Mouse (Mus musculus) fibroblast of lung, adult 2 months (primary cell): ENCODE measurements around the gene Nolc1.

Experiments
- DNase-seq: peaks from one replicate; pipeline ENCODE4 v3.0.0-alpha.2; 2011; ENCODE audit warnings: low read depth

The Nolc1 gene

DNA sequence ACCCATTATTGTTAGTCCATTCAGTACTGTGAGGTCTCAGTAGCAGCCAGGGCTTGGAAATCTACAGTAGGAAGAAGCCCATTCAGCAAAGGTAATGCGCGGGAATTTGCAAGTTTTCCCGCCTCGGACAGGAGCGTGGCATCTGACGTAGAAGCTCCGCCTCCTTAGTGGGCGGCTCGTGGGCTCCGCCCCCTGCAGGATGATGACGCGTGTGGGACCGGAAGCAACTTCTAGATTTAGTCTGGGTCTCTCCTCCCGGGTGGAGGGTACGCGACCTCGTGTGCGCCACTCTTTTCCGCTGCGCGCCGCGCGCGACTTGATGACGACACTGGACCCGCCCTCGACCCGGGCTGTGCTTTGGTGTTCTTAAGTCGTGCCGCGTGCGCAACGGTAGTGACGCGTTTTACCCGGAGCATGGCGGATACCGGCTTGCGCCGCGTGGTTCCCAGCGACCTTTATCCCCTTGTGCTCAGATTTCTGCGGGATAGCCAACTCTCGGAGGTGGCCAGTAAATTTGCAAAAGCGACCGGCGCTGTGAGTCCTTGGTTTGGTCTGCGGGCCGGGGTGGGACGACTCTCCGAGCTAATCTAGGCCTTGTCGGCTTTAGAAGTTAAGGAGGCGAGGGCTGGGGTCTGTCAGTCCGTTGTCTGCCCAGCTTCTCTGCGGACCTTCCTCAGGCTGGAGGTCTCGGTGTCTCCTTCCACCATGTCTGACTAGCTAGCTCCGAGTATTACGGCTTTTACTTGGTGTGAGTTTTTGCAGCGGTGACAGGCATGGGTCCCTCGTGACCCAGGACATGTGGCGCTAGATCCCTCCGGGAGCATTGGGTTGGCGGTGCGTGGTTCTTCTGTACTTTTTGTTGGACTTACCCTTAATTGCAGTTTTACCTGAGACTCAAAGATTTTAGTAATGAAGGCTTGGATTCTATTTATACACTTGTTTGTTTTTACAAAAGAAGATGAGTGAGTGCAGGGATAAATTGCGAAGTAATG is at the start of gene Nolc1:
TSS of gene Nolc1 (plus strand) at position 248 of the 992 bp plus-strand sequence.
- peak; percentile 99 for DNase-seq

DNA sequence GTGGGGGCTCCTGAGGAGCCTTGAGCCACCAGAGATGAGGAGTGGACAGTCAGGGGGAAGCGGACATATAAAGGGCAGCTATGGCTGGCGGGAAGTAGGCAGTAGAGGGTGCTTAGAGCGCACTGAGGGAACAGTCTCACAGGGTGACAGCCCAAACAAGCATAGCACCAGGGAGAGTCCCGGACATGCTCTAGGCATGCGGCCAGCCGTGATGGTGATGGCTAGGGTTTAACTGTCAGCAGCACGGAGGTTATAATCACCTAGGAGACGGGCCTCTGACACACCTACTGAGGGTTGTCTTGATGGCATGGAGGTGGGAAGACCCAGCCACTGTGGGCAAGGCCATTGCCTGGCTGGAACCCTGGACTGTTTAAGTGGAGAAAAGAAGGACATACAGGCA is 49.1 kb upstream of the Nolc1 start:
- no peak for DNase-seq

DNA sequence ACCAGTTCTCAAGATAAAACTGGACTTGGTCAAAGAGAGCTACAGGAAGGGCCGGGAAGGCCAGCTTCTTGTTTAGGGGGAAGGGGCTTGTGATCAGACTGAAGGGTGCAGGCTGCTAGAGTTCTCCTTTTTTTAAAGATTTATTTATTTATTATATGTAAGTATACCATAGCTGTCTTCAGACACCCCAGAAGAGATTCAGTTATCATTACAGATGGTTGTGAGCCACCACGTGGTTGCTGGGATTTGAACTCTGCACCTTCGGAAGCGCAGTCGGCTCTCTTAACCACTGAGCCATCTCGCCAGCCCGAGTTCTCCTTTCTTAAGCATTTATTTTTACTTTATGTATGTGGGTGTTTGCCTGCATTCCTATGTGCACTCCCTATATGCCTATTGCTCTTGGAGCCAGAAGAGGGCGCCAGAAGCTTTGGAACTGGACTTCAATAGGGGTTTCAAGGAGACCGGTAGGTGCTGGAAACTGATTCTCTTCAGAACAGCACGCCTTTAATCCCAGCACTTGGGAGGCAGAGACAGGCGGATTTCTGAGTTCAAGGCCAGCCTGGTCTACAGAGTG is 46.8 kb upstream of the Nolc1 start:
- no peak for DNase-seq

DNA sequence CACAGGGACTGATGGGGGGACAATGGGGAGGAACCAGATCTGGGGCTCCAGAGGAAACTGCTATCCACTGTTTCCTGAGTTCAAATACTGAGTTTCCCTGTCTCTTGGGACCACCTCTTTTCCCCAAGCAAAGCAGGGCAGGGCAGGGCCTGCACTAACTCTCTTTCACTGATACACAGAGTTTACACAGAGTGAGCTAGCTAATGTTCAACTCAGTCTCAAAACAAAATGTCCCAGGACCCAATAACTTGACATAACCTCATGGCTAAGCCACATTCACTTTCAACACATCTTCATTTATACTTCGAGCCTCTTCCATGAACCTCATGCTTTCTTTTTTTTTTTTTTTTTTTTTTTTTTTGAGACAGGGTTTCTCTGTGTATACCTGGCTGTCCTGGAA is 46.0 kb upstream of the Nolc1 start:
- no peak for DNase-seq

DNA sequence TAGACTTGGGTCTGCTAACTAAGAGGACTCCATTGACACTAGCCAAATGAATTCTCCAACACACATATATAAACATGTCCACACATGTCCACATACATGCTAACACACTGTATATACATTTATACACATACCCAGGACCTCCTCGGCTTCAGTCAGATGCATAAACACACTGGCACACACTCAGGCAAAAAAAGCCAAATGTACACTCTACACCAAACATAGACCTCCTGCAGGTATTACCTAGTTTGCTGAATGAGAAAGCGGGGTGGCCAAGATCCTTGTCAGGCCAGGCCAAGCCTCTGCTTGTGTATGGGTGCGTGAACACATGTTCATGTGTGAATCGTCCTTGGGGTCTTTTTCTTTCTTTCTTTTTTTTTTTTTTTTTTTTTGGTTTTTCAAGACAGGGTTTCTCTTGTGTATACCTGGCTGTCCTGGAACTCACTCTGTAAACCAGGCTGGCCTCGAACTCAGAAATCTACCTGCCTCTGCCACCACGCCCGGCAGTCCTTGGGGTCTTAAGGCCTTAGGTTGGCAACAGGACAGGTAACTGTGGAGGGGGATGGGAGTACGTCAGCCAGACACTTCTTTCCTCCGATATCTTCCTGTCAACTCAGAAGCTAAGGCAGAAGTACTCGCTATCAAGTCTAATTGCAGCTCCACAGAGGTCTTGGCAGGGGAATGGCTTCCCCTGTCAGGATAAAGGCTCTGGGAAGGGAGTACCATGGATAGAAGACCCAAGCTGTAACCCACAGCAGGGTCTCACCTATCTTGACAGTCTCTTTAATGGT is 45.3 kb upstream of the Nolc1 start:
- DNase-seq = no peak

DNA sequence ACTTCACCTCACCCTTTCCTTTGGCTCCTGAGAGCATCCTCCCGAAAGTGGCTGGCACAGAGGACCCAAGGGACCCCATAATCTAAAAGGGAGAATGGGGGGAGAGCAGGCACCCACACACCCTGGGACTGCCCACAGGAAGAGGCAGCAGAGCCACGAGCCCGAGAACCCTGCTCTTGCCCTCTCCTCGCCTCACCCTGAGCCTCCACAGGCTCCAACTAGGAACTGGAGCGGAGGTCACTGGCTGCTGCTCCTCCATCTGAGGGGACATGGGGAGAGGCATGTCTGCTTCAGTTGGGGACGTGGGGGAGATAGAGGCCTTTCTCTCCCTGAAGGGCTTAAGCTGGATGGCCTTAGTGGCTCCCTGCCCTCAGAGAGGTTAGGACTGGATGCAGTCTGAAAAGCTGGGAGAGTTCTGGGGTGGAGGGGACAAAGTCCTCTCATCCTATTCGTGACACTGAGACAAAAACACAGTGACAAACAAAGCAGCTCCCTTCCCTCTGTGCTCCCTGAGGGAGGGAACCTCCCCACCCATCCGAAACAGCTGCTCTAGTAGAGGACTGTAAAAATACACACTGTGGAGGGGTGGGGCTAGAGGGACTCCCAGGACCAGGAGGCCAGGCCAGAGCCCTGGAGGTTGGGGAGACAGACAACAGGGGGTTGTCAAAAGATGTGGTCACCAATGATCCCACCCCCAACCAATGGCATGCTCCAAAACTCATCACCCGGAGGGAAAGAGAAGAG is 43.8 kb upstream of the Nolc1 start:
- DNase-seq = no peak

DNA sequence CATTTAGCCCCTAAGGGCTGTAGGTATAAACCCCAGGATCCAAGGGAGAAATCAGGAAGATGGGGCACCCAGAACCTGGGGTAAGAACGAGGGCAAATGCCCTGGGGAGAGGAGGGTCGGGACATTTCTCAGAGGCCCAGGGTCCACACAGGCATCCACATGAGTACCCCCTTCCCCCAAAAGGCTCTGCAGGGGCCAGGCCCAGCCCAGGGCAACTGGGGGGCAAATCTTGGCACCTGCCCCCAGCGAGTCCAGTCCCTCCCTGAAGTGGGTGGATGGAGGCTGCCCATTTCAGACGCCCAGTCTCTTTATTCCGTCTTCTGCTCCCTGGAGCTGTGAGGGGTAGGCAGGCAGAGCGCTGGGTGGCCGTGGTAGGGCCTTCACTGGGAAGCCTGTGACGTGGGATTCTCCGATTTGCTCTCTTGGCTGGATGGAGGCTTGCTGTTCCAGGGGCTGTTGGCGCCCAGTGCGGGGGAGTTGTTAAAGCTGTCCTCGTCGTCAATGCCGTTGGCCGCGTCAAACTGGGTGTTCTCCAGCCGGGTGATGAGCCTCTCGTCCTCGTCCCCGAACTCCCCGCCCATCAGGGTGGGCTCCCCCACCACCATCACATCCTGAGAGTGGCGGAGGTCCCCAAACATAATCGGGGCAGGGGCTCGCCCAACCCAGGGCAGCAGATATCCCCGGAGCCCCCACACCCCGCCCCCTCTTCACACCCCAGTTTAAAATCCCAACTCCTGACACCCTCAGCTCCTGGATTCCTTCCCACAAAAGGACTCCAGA is 42.7 kb upstream of the Nolc1 start:
- no peak for DNase-seq

- no peak for DNase-seq
Observed at GRCm38 (mm10) chr19:46033911-46034310, 41.8 kb upstream of the Nolc1 start.

DNA sequence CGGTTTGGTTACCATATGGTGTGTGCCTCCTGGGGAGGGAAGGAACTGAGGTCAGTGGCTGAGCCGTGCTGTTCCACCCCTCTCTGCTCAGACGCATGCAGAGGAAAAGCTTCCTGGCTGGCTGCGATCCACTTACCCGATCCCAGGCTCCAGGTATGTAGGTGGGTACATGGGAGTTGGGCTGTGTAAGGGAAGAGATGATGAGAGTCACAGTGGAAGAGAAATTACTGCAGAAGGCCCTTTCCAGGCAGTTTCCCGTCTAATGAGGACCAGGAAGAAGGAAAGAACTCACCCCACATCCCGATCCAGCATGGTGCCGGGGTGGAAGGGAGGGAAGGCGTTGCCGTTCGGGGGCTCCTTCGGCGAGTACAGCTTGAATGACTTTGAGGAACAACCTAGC is 39.7 kb upstream of the Nolc1 start:
- DNase-seq = no peak

GRCm38 (mm10) chr19:46036477-46037242 is 39.0 kb upstream of the Nolc1 start:
- no peak for DNase-seq

DNA sequence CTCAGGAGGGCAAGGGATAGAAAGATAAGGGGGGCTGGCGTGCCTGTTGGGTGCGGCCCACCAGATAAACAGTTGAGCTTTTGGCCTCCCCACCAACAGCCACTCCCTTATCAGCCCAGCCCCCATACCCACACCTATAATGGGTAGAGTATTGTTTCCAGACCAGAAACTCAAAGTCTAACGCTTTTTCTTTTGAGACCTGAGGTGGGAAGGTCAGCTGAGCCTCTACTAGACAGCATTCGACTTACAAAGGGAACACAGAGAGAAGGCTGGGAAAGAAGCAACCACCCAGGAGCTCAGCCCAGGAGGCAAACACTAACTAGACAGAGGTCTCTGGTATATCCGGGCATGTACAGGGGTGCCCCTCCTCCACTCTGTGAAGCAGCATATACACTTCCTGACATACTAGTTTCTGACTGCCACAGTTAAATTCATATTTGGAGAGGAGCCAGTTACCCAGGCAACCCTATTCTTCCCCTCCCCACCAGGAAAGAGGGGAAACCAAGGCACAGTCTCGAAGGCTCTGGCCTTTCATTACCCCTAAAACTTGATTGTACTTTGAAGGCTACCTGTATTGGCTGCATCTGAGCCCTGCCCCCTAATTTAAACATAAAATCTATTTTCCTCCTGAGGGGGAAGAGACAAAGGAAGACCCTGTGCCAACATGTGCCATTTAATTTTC is 38.3 kb upstream of the Nolc1 start:
- no peak for DNase-seq

- DNase-seq = no peak
Observed at GRCm38 (mm10) chr19:46037925-46038850, 37.5 kb upstream of the Nolc1 start.

- no peak for DNase-seq
Observed at GRCm38 (mm10) chr19:46038851-46039260, 36.8 kb upstream of the Nolc1 start.

DNA sequence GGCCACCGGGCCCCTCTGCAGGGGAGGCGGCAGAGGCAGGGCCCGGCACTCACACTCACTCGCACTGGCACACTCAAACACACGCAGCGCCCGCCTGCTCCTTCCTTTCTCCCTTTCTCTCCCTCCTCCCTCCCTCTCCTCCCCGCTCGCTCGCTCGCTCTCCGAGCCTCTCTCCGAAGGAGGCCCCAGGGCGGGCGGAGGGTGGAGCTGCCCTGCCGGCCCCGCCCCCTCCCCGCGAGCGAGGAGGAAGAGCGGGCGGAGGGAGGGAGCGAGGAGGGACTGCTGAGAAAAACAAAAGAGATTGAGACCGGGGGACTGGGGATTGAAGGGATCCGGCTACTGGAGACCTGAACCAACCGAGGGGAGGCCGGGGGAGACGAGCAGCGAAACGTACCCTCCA is 36.2 kb upstream of the Nolc1 start:
- DNase-seq = peak; percentile 59

- no peak for DNase-seq
Observed at GRCm38 (mm10) chr19:46040149-46040902, 35.3 kb upstream of the Nolc1 start.

DNA sequence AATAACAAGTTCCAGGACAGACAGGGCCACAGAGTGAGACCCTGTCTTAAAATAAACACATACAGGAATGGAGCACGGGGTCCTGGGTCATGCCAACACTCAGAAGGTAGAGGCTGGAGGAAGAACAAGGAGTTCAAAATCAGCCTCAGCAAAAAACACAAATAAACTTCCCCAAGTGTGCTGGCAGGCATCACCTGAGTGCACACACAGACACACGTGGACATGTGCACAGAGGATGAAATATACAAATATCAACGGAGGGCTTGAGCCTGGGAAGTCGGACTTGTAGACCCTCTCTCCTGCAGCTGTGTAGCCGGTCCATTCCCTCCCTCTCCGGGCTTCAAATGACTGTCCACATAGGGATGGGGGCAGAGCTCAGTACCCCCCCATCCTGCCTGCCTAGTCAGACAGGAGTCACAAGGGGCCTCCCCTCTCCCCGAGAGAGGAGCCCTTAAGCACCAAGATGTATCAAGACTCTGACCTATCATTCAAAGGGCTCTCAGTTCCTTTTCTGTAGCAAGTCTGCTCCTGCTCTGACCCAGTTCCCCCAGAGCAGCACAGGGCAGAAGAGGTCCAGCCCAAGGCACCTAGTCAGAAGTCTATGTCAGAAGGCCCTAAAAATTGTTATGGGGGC is 34.2 kb upstream of the Nolc1 start:
- DNase-seq = no peak

DNA sequence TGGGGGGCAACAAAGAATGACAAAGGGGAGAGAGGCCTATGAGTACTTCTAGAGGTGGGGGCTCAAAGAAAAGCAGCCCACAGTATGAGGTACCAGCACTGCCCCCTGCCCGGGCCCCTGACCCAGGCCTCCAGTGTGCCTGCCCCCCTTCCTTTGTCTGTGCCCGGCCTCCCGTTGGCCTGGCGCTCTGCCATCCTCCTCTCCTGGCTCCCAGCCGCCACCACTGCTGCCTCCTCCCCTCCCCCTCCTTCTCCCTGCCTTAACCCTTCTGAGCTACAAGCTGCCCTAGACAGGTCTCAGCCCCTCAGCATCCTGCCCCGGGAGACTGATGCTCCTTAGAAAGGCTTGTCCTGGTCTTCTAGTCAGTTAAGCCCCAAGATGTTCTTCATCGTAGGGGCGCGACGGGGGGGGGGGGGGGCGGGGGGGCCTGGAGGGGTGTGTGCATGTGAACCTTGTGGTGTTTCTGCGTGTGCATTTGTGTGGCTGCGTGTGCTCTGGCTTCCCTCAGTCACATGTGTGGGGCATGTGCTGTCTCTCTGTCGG is 33.7 kb upstream of the Nolc1 start:
- no peak for DNase-seq
